Mouse (Mus musculus) heart, adult 18-20 months (tissue): ENCODE measurements at regions not wholly inside any gene's neighbourhood (a gene's known extent, or its start where the extent isn't known, plus 50 kb on each side); places are given as distances from the start of the nearest gene placed in this dataset.

Experiments used
- DNase-seq, 2 experiments: peaks; one replicate each; pipeline ENCODE4 v3.0.0; 2021 to 2022; ENCODE audit warnings: mixed read lengths in 1 of 2

DNA sequence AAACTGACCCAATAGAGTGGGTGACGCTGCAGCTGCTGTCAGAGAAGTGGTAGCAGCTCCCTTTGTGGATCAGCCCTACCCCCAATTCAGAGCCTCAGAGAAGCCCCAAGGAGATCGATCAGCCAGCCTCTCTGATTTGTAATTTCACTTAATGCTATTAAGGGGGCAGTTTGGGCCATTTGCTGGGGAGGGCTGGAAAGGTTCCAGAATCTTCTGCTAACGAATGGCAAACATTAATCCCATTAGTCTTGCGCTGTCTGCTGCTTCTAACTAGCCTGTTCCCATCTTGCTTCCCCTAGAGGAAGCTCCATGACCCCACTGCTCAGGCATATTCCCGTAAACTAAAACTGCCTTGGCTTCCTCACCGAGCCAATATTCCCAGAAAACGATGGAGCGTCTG is 59.9 kb upstream of the Lrrn2 start:
- no peak for DNase-seq

DNA sequence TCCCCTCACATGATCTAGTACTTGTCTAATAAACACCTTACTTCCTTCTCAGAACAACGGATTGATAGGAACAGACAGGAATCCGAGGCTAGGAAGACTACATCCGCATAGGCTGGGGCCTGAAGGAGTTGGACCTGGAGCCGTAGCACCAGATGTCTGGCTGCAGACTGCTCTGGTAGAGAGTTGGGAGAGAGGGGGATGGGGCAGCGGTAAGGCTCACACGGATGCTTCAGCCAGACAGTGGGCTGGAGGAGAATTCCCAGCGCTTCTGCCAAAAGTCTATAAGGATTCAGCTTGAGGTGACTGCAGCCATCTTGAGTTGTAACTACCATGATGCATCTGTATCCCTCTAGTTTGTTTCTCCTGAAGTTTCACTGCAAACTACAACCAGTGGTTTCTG is 61.8 kb upstream of the Lrrn2 start:
- DNase-seq, result no peak

DNA sequence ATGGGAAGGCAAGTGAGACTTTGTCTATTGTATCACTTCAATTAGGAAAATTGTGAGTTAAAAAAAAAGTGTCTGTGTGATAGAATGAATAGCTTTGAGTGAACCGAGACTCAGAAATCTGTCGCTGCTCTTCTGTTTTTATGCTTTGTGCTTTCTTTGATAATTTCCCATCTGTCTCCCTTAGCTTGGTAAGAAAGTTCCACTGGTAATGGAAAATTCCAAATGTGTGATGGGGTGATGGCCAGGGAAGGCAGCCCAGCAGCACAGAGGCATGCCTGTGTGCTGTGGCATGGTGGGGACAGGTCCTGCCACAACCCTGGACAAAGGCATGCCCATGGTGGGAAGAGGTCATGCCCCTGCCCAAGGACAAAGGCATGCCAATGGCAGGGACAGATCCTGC is 62.7 kb upstream of the Lrrn2 start:
- no peak for DNase-seq

GRCm38 (mm10) chr1:132805543-132805942 is 63.9 kb upstream of the Nfasc start:
- no peak for DNase-seq

DNA sequence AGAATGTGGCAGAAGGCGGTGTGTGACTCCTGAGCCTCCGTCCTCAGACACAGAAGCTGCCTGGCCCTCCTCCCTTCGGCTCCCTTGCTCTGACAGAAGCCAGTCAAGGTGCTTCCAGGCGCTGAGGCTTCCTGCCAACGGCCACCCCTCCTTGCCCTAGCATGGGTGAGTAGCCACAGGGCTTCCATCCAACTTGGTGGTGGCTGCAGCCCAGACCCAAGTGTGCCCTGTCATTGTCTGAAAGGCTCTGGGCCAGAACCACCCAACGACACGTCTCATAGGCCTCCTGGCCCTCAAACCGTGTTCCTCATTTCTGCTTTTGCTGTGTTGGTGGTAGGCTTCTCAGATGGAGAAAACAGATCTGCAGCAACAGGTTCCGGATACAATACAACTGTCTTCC is 62.2 kb upstream of the Nfasc start:
- DNase-seq, result peak; percentile 55 to 75

- DNase-seq, result no peak
These were observed 60.8 kb upstream of the Nfasc start for GRCm38 (mm10) chr1:132802380-132802779.

DNA sequence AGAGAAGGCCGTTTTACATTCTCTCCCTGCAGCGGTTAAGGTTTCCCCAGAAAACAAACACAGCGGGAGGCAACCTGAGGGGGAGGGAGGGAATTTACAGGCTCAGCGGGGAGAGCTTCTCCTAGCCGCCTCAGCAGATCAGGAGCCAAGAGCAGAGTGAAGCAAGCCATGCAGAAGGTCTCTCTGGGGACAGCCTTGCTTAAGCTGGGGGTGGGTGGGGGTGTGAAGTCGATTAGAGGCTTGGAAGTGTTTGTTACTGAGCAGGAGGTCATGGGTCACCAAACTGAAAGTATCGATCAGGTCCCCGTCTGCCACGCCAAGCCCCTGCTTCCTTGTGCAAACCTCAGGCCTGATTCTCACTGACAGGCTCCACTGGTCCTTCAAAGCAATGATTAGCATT is 58.7 kb upstream of the Nfasc start:
- no peak for DNase-seq

DNA sequence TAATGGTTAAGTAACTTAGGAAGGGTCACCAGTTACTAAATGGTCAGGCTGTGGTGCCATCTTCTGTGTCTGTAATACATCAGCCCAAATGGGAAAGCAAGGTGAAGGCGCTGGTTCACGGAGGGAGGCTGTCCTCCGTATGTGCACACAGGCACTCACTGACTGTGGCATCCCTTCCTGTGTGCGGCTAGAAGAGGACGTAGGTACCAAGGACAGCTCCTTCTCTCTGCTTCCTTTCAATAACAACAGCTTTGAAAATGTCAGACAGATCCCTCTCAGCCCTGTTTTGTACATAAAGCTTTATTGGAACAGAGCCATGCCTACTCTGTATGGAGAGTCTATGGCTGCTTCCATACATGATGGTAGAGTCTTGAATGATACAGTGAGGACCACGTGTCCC is 57.7 kb upstream of the Nfasc start:
- peak in 1 of 2 experiments; percentile 22 for DNase-seq

- no peak for DNase-seq
These were observed 52.9 kb upstream of the Nfasc start for GRCm38 (mm10) chr1:132794462-132794861.
